Mouse (Mus musculus): Measurements from ENCODE around the gene 4930426L09Rik. TPM values are rescaled to one million over a fixed set of nuclear protein-coding genes. Genes with fewer than 3 reads are reported as not detected.

4930426L09Rik gene
- total and polyA plus RNA-seq, 3 experiments: 0.28 to 0.90 (median 0.78) TPM

GRCm38 (mm10) chr2:19011443-19011842, 13.3 kb downstream of the 4930426L09Rik start:
- no peak for DNase-seq

GRCm38 (mm10) chr2:19016348-19016747, 18.2 kb downstream of the 4930426L09Rik start:
- no peak for DNase-seq

GRCm38 (mm10) chr2:19016839-19017238, 18.7 kb downstream of the 4930426L09Rik start:
- DNase-seq: no peak

- no peak for DNase-seq
These were observed 19.9 kb downstream of the 4930426L09Rik start for GRCm38 (mm10) chr2:19018034-19018433.

- no peak for DNase-seq
These were observed 26.7 kb downstream of the 4930426L09Rik start for GRCm38 (mm10) chr2:19024807-19025206.

GRCm38 (mm10) chr2:19037430-19037829, 39.3 kb downstream of the 4930426L09Rik start:
- no peak for DNase-seq

- no peak for DNase-seq
These were observed 39.9 kb downstream of the 4930426L09Rik start for GRCm38 (mm10) chr2:19037907-19038570.

GRCm38 (mm10) chr2:19048225-19048624, 50.1 kb downstream of the 4930426L09Rik start:
- DNase-seq: no peak

GRCm38 (mm10) chr2:19049341-19049740, 51.2 kb downstream of the 4930426L09Rik start:
- DNase-seq: no peak

Other genes starting within 250 kb of the 4930426L09Rik start
- 10 to 100 TPM; 32.3 to 40.3 TPM for gene Pip4k2a, start 217 bp upstream of the 4930426L09Rik start, total RNA-seq (2021)
- 3.6 and 5.8 TPM in 2 replicates for gene Pip4k2a, start 217 bp upstream of the 4930426L09Rik start, polyA plus RNA-seq (2012; rRNA removed)
- not detected for gene Armc3, start 201.0 kb downstream of the 4930426L09Rik start, total RNA-seq (2021)
- not detected in 2 replicates for gene Armc3, start 201.0 kb downstream of the 4930426L09Rik start, polyA plus RNA-seq (2012; rRNA removed)